Mouse (Mus musculus): ENCODE measurements at regions not wholly inside any gene's neighbourhood (a gene's known extent, or its start where the extent isn't known, plus 50 kb on each side); places are given as distances from the start of the nearest gene placed in this dataset.

GRCm38 (mm10) chr2:51262506-51262905 is 113.6 kb upstream of the Rnd3 start:
- no peaks in the 10 kb centered on the region for H3K36me3 ChIP-seq (ENCODE audit: control insufficient read depth, insufficient read depth, low read length)
- H3K4me2 ChIP-seq (replicated peaks; ENCODE audit: low read depth, low read length, severe bottlenecking): no peak overlapping the region
- H3K4me1 ChIP-seq (ENCODE audit: control insufficient read depth, insufficient read depth, low read length): no peaks in the 10 kb centered on the region
- H3K4me3 ChIP-seq (replicated peaks; ENCODE audit: low read length): no peak overlapping the region
- ATAC-seq (ENCODE audit: low FRiP score, low read depth) (no peak), DNase-seq (ENCODE audit: low spot score) (no peak)
- H3K9me3 ChIP-seq (ENCODE audit: control insufficient read depth, low read length): no peaks in the 10 kb centered on the region
- WGBS: 77% methylated on average over 1 of the region's 1 CpGs
- no peak overlapping the region for H3K9ac ChIP-seq (ENCODE audit: low read depth, low read length, severe bottlenecking)
- no peaks in the 10 kb centered on the region for H3K27me3 ChIP-seq (ENCODE audit: control insufficient read depth, insufficient read depth, low read length)
- no peak for TF ChIP-seq POLR2A (IDR thresholded peaks at IDR 0.05; ENCODE audit: borderline replicate concordance, extremely low read depth, insufficient read depth, insufficient read length)
- H3K27ac ChIP-seq (replicated peaks; ENCODE audit: low read depth, low read length): no peak overlapping the region

- Histone ChIP-seq H3K27me3 (ENCODE audit: control insufficient read depth, insufficient read depth, low read length) (no peaks in the 10 kb centered on the region), H3K9me3 (ENCODE audit: control insufficient read depth, low read length) (no peaks in the 10 kb centered on the region), H3K4me3 (replicated peaks; ENCODE audit: low read length) (no peak overlapping the region), H3K36me3 (ENCODE audit: control insufficient read depth, insufficient read depth, low read length) (no peaks in the 10 kb centered on the region), H3K9ac (ENCODE audit: low read depth, low read length, severe bottlenecking) (no peak overlapping the region), H3K4me2 (replicated peaks; ENCODE audit: low read depth, low read length, severe bottlenecking) (no peak overlapping the region), H3K27ac (replicated peaks; ENCODE audit: low read depth, low read length) (no peak overlapping the region), H3K4me1 (ENCODE audit: control insufficient read depth, insufficient read depth, low read length) (peaks cover 5% of the 10 kb centered on the region; the same call in 1 of the 2 replicates)
- ATAC-seq (ENCODE audit: low FRiP score, low read depth) (no peak), DNase-seq (ENCODE audit: low spot score) (peak; percentile 72)
- 33% methylated on average over 6 of the region's 6 CpGs for WGBS
- no peak for TF ChIP-seq POLR2A (IDR thresholded peaks at IDR 0.05; ENCODE audit: borderline replicate concordance, extremely low read depth, insufficient read depth, insufficient read length)
Observed at GRCm38 (mm10) chr2:51250798-51251197, 101.9 kb upstream of the Rnd3 start.

GRCm38 (mm10) chr2:51241573-51241972 is 92.7 kb upstream of the Rnd3 start:
- ATAC-seq (ENCODE audit: low FRiP score, low read depth) (no peak), DNase-seq (ENCODE audit: low spot score) (no peak)
- H3K9me3 ChIP-seq (ENCODE audit: control insufficient read depth, low read length): no peaks in the 10 kb centered on the region
- H3K4me3 ChIP-seq (replicated peaks; ENCODE audit: low read length): no peak overlapping the region
- no peak overlapping the region for H3K27ac ChIP-seq (replicated peaks; ENCODE audit: low read depth, low read length)
- peaks cover 10% of the 10 kb centered on the region; the same call in 1 of the 2 replicates for H3K4me1 ChIP-seq (ENCODE audit: control insufficient read depth, insufficient read depth, low read length)
- H3K9ac ChIP-seq (ENCODE audit: low read depth, low read length, severe bottlenecking): no peak overlapping the region
- no peaks in the 10 kb centered on the region for H3K27me3 ChIP-seq (ENCODE audit: control insufficient read depth, insufficient read depth, low read length)
- TF ChIP-seq POLR2A (IDR thresholded peaks at IDR 0.05; ENCODE audit: borderline replicate concordance, extremely low read depth, insufficient read depth, insufficient read length): no peak
- H3K4me2 ChIP-seq (replicated peaks; ENCODE audit: low read depth, low read length, severe bottlenecking): no peak overlapping the region
- WGBS: 79% methylated on average over 5 of the region's 5 CpGs
- H3K36me3 ChIP-seq (ENCODE audit: control insufficient read depth, insufficient read depth, low read length): no peaks in the 10 kb centered on the region

GRCm38 (mm10) chr2:51240000-51240399 is 91.1 kb upstream of the Rnd3 start:
- no peak for DNase-seq (ENCODE audit: low spot score)
- H3K4me2 ChIP-seq (replicated peaks; ENCODE audit: low read depth, low read length, severe bottlenecking): no peak overlapping the region
- H3K9me3 ChIP-seq (ENCODE audit: control insufficient read depth, low read length): no peaks in the 10 kb centered on the region
- H3K36me3 ChIP-seq (ENCODE audit: control insufficient read depth, insufficient read depth, low read length): no peaks in the 10 kb centered on the region
- H3K9ac ChIP-seq (ENCODE audit: low read depth, low read length, severe bottlenecking): no peak overlapping the region
- H3K27me3 ChIP-seq (ENCODE audit: control insufficient read depth, insufficient read depth, low read length): no peaks in the 10 kb centered on the region
- WGBS: 90% methylated on average over 1 of the region's 1 CpGs
- no peak for TF ChIP-seq POLR2A (IDR thresholded peaks at IDR 0.05; ENCODE audit: borderline replicate concordance, extremely low read depth, insufficient read depth, insufficient read length)
- H3K4me3 ChIP-seq (replicated peaks; ENCODE audit: low read length): no peak overlapping the region
- no peak overlapping the region for H3K27ac ChIP-seq (replicated peaks; ENCODE audit: low read depth, low read length)
- no peak for ATAC-seq (ENCODE audit: low FRiP score, low read depth)
- peaks cover 13% of the 10 kb centered on the region; the same call in 1 of the 2 replicates for H3K4me1 ChIP-seq (ENCODE audit: control insufficient read depth, insufficient read depth, low read length)

- H3K4me1 ChIP-seq (ENCODE audit: control insufficient read depth, insufficient read depth, low read length): peaks cover 19% of the 10 kb centered on the region; the same call in 1 of the 2 replicates
- no peaks in the 10 kb centered on the region for H3K9me3 ChIP-seq (ENCODE audit: control insufficient read depth, low read length)
- DNase-seq (ENCODE audit: low spot score): no peak
- no peak for TF ChIP-seq POLR2A (IDR thresholded peaks at IDR 0.05; ENCODE audit: borderline replicate concordance, extremely low read depth, insufficient read depth, insufficient read length)
- H3K4me3 ChIP-seq (replicated peaks; ENCODE audit: low read length): no peak overlapping the region
- no peaks in the 10 kb centered on the region for H3K27me3 ChIP-seq (ENCODE audit: control insufficient read depth, insufficient read depth, low read length)
- peak; percentile 53; the same call in 1 of the 2 replicates for ATAC-seq (ENCODE audit: low FRiP score, low read depth)
- no peak overlapping the region; the same call in 1 of the 2 replicates for H3K27ac ChIP-seq (replicated peaks; ENCODE audit: low read depth, low read length)
- no peaks in the 10 kb centered on the region for H3K36me3 ChIP-seq (ENCODE audit: control insufficient read depth, insufficient read depth, low read length)
- no peak overlapping the region for H3K9ac ChIP-seq (ENCODE audit: low read depth, low read length, severe bottlenecking)
- 6% methylated on average over 4 of the region's 4 CpGs for WGBS
- H3K4me2 ChIP-seq (replicated peaks; ENCODE audit: low read depth, low read length, severe bottlenecking): peak overlapping the region; percentile 37
Observed at GRCm38 (mm10) chr2:51238992-51239391, 90.1 kb upstream of the Rnd3 start.

All from limb, embryonic 14.5 days (tissue).